Mouse (Mus musculus) CH12.LX (cell line): Measurements from ENCODE around the gene Lin52.

Experiments used
- CHD2 ChIP-seq: IDR thresholded peaks from 2 replicates; pipeline ENCODE4 v1.6.1; 2011; ENCODE audit warnings: low read length, improper control_type of control experiment
- CTCF ChIP-seq, 2 experiments: IDR thresholded peaks in 1 of 2; conservative IDR thresholded peaks in 1 of 2; 2 replicates each; pipeline ENCODE4 v1.5.1; 2011 to 2012; ENCODE audit warnings: low read depth in 2 of 2, low read length in 2 of 2, improper control_type of control experiment in 1 of 2, inconsistent platforms in 1 of 2, mild to moderate bottlenecking in 1 of 2, moderate library complexity in 1 of 2
- EP300 ChIP-seq: IDR thresholded peaks from 2 replicates; pipeline ENCODE4 v1.6.1; 2011; ENCODE audit warnings: low read length, improper control_type of control experiment
- HCFC1 ChIP-seq: IDR thresholded peaks from 2 replicates; pipeline ENCODE4 v1.6.1; 2012; ENCODE audit warnings: low read depth, mild to moderate bottlenecking, inconsistent platforms, low read length, improper control_type of control experiment
- JUND ChIP-seq: conservative IDR thresholded peaks from 2 replicates; pipeline ENCODE4 v1.6.1; 2011; ENCODE audit warnings: low read depth, low read length, improper control_type of control experiment
- NELFE ChIP-seq: IDR thresholded peaks from 2 replicates; pipeline ENCODE4 v1.6.1; 2011; ENCODE audit warnings: low read depth, low read length, improper control_type of control experiment
- POLR2A ChIP-seq: IDR thresholded peaks from 2 replicates; pipeline ENCODE4 v1.6.1; 2011; ENCODE audit warnings: low read depth, mild to moderate bottlenecking, improper control_type of control experiment, low read length
- POLR2AphosphoS2 ChIP-seq: IDR thresholded peaks from 2 replicates; pipeline ENCODE4 v1.6.1; 2011; ENCODE audit warnings: low read depth, low read length, improper control_type of control experiment
- RAD21 ChIP-seq: IDR thresholded peaks from 2 replicates; pipeline ENCODE4 v1.6.1; 2011; ENCODE audit warnings: low read depth, mild to moderate bottlenecking, low read length, improper control_type of control experiment, moderate library complexity
- SIN3A ChIP-seq: IDR thresholded peaks from 2 replicates; pipeline ENCODE4 v1.6.1; 2012; ENCODE audit warnings: low read length, improper control_type of control experiment, inconsistent platforms
- UBTF ChIP-seq: IDR thresholded peaks from 2 replicates; pipeline ENCODE4 v1.6.1; 2012; ENCODE audit warnings: low read depth, mild to moderate bottlenecking, inconsistent platforms, low read length, improper control_type of control experiment, moderate library complexity
- USF1 ChIP-seq: IDR thresholded peaks from 2 replicates; pipeline ENCODE4 v1.6.1; 2014; ENCODE audit warnings: low read depth, mild to moderate bottlenecking, inconsistent platforms, low read length, improper control_type of control experiment
- ZC3H11A ChIP-seq: IDR thresholded peaks from 2 replicates; pipeline ENCODE4 v1.6.1; 2012; ENCODE audit warnings: low read depth, mild to moderate bottlenecking, inconsistent platforms, low read length, improper control_type of control experiment
- ZNF384 ChIP-seq: IDR thresholded peaks from 2 replicates; pipeline ENCODE4 v1.6.1; 2012; ENCODE audit warnings: low read depth, low read length, improper control_type of control experiment, inconsistent platforms

GRCm38 (mm10) chr12:84461416-84461815 is 10.2 kb downstream of the Lin52 start:
- no peak for TF ChIP-seq ZC3H11A
- no peak for TF ChIP-seq CTCF (conservative IDR thresholded peaks at IDR 0.05 in 1 of 2, IDR thresholded peaks at IDR 0.05 in 1 of 2; ENCODE audit: low read depth in 2 of 2, low read length in 2 of 2)
- no peak for TF ChIP-seq SIN3A
- TF ChIP-seq USF1, result no peak
- TF ChIP-seq POLR2A, result no peak
- TF ChIP-seq JUND, result no peak
- no peak for TF ChIP-seq EP300
- TF ChIP-seq HCFC1, result no peak
- no peak for TF ChIP-seq RAD21
- TF ChIP-seq POLR2AphosphoS2, result no peak
- TF ChIP-seq UBTF, result no peak
- TF ChIP-seq ZNF384, result no peak
- TF ChIP-seq CHD2, result no peak
- TF ChIP-seq NELFE, result no peak
